Mouse (Mus musculus) duodenum, adult 2 months (tissue): ENCODE data around the gene Cmas. TPM values are rescaled to one million over a fixed set of nuclear protein-coding genes. Genes with fewer than 3 reads are reported as not detected.

Experiments
- polyA plus RNA-seq: library from polyadenylated mRNA; depleted of rRNA; stranded (reverse); fragments of >200 nt; gene quantifications from 2 replicates; pipeline ENCODE4 v1.2.3, GENCODE M21; 2012; ENCODE audit warnings: low replicate concordance; rRNA removed

Gene Cmas
- 23.3 and 47.3 TPM in 2 replicates for polyA plus RNA-seq

DNA sequence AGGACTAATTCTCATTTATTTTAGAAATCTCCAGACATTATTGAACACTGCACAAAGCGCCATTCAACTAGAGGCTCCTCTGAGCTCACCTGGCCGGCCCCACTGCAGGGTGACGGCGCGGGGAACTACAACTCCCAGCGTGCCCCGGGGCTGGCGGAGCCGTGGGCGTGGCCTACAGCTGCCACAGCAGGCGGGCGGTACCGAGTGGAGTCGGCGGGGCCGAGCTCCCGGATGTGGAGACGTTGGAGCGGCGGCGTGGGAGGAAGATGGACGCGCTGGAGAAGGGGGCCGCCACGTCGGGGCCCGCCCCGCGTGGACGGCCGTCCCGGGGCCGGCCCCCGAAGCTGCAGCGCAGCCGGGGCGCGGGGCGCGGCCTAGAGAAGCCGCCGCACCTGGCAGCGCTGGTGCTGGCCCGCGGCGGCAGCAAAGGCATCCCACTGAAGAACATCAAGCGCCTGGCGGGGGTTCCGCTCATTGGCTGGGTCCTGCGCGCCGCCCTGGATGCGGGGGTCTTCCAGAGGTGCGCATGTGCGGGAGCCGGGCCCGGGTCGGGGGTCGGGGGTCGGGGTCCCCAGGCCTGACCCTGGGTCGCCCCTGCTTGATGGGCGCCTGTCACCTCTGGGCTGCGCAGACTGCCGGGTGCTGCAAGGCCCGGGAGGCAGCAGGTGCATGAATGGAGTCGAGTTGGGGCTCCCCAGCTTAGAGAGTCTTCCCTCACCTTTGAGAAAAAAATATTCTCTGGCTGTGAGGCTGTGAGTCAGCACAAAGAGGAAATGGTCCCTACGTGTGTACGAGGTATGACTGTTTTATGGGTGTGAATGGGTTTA, at the start of gene Cmas:
Gene Cmas (plus strand): TSS at position 180 of the 827 bp plus-strand sequence.

DNA sequence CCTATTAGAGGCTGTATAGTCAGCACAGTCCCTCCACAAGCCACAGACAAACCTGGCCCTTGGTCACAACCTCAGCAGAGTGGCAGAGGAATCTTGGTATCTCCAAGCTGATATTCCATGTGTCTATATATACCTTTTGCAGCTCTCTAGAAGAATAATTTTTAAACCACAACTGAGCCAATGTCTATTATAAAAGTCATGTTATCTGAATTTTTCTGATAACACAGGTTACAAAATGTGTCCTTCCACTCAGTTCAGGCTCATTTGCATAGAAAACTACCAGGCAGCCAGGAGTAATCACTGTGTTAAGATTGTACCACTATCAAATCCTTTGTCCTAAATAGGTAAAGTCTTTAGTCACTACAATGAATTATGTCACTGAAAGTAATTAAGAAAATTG, 47.9 kb downstream of the Cmas start, which contains the start of gene Sult6b2:
Gene Sult6b2 (minus strand): TSS at position 101 of the 400 bp plus-strand sequence.

Other genes with a start within 250 kb of the Cmas start
- gene Ldhb, start 248.7 kb upstream of the Cmas start, polyA plus RNA-seq: 12.7 and 13.8 TPM in 2 replicates
- 3.7 and 7.7 TPM in 2 replicates for gene Kcnj8, start 185.1 kb upstream of the Cmas start, polyA plus RNA-seq
- gene Abcc9, start 54.4 kb upstream of the Cmas start, polyA plus RNA-seq: 0.59 and 3.4 TPM in 2 replicates
- 0.76 and 52.3 TPM in 2 replicates for gene Sult6b2, start 47.8 kb downstream of the Cmas start, polyA plus RNA-seq
- gene St8sia1, start 207.8 kb downstream of the Cmas start, polyA plus RNA-seq: 0.04 and 0.06 TPM in 2 replicates